ENCODE assay signal across 25 mouse cellular contexts in the genomic region with DNA sequence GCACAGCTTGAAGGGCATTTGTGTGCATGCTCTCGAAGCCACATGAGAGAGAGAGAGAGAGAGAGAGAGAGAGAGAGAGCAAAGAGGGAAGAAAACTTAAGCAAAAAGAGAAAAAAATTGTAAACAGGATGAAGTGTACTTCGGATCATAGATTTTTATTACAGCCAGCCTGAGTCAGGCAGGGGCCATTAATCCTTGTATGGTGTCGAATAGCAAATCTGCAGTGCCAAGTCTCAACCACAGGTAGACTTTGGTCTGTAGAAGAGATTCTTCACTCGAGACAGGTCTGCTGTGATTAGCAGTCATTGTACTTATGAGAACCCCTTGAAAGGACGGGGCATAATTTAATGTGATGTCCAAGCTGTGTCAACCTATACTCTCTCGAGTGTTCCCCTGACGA. TPM values are rescaled to one million over a fixed set of nuclear protein-coding genes. Genes with fewer than 3 reads are reported as not detected.
DNase-seq lines count a peak whose midpoint lies in the region; ATAC-seq and TF ChIP-seq lines count a peak whose summit lies in the region.
"Had no signal": no experiment of that assay in that cellular context is flagged by ENCODE, and none has a peak within 500 bp of the region (broad histone marks: within the 10 kb centered on the region; RNA-seq: fewer than 3 reads in every experiment).

No protein-coding gene starts in this region.

- no peaks in the 10 kb centered on the region for H3K27me3 ChIP-seq in kidney, embryonic 15.5 days
- H3K27me3 ChIP-seq in kidney, adult 2 months (replicated peaks; ENCODE audit: control insufficient read depth, insufficient read depth, low read length) = no peaks in the 10 kb centered on the region
- no peaks in the 10 kb centered on the region for H3K27me3 ChIP-seq in kidney, postnatal 0 days (ENCODE audit: insufficient read depth, low read length)
- no peaks in the 10 kb centered on the region for H3K27me3 ChIP-seq in intestine, postnatal 0 days (replicated peaks; ENCODE audit: control insufficient read depth, insufficient read depth, low read length)
- H3K27me3 ChIP-seq: CH12.LX; embryonic facial prominence, embryonic 12.5 days; forebrain, embryonic 13.5 days; Patski had no signal

- peak; percentile 84 for ATAC-seq in kidney, embryonic 15.5 days (replicated peaks; ENCODE audit: low FRiP score)
- ATAC-seq in kidney, postnatal 0 days (replicated peaks; ENCODE audit: low FRiP score, low read depth) = peak; percentile 61
- ATAC-seq in intestine, postnatal 0 days = peak; percentile 73
- ATAC-seq: activated CD4-positive, CD25-positive, alpha-beta regulatory T cell, adult 4 months; CD4-positive, CD25-positive, alpha-beta regulatory T cell, adult 4 months; forebrain, embryonic 13.5 days; Patski had no signal

- peaks cover 63% of the 10 kb centered on the region for H3K36me3 ChIP-seq in kidney, embryonic 15.5 days
- H3K36me3 ChIP-seq in kidney, adult 2 months (ENCODE audit: control insufficient read depth, insufficient read depth, low read length) = no peaks in the 10 kb centered on the region
- no peaks in the 10 kb centered on the region for H3K36me3 ChIP-seq in kidney, postnatal 0 days (ENCODE audit: insufficient read depth, low read length)
- H3K36me3 ChIP-seq in intestine, postnatal 0 days (ENCODE audit: control insufficient read depth, insufficient read depth) = no peaks in the 10 kb centered on the region; the same call in 1 of the 2 replicates
- H3K36me3 ChIP-seq: embryonic facial prominence, embryonic 12.5 days; G1E had no signal

- TF ChIP-seq POLR2A in kidney, adult 2 months (IDR thresholded peaks at IDR 0.05; ENCODE audit: low read depth, low read length) = no peak

- peak; percentile 3 for DNase-seq in heart, adult 11 months
- no peak for DNase-seq in heart, adult 18-20 months
- DNase-seq in kidney, adult 2 months = no peak
- peak; percentile 80 for DNase-seq in kidney, postnatal 0 days (ENCODE audit: low spot score)
- no peak for DNase-seq in kidney, postnatal 36 days
- no peak for DNase-seq in frontal cortex, postnatal 36 days (ENCODE audit: low spot score in 2 of 2)
- DNase-seq: adrenal gland, adult 8-10 months; adrenal gland, postnatal 14 days; adrenal gland, postnatal 36 days; B cell, adult 2 months; cerebellum, adult 11-12 months; cerebellum, adult 2 months; cerebellum, adult 9-10 months; cerebellum, postnatal 10 days; cerebellum, postnatal 25 days had no signal

- H3K4me2 ChIP-seq in kidney, embryonic 15.5 days = no peak overlapping the region
- no peak overlapping the region for H3K4me2 ChIP-seq in kidney, postnatal 0 days (ENCODE audit: low read length)
- no peak overlapping the region for H3K4me2 ChIP-seq in intestine, postnatal 0 days (replicated peaks; ENCODE audit: low read depth)
- H3K4me2 ChIP-seq: embryonic facial prominence, embryonic 12.5 days; forebrain, embryonic 13.5 days had no signal

- WGBS in kidney, embryonic 15.5 days = 39% methylated on average over 7 of the region's 7 CpGs
- WGBS in kidney, adult 2 months = 42% methylated on average over 7 of the region's 7 CpGs
- WGBS in kidney, postnatal 0 days = 36% methylated on average over 7 of the region's 7 CpGs
- WGBS in intestine, postnatal 0 days = 53% methylated on average over 7 of the region's 7 CpGs

- H3K4me1 ChIP-seq in kidney, embryonic 15.5 days = peaks cover 12% of the 10 kb centered on the region; the same call in 1 of the 2 replicates
- peaks cover 3% of the 10 kb centered on the region; the same call in 1 of the 2 replicates for H3K4me1 ChIP-seq in kidney, adult 2 months (ENCODE audit: control insufficient read depth, insufficient read depth, low read length)
- no peaks in the 10 kb centered on the region for H3K4me1 ChIP-seq in kidney, postnatal 0 days (replicated peaks; ENCODE audit: insufficient read depth, low read length)
- no peaks in the 10 kb centered on the region for H3K4me1 ChIP-seq in intestine, postnatal 0 days (replicated peaks; ENCODE audit: control insufficient read depth, insufficient read depth, low read length)
- H3K4me1 ChIP-seq: embryonic facial prominence, embryonic 10.5 days; embryonic facial prominence, embryonic 12.5 days; forebrain, embryonic 13.5 days had no signal

- H3K9me3 ChIP-seq in kidney, embryonic 15.5 days (replicated peaks) = no peaks in the 10 kb centered on the region
- no peaks in the 10 kb centered on the region for H3K9me3 ChIP-seq in kidney, postnatal 0 days (replicated peaks; ENCODE audit: low read length)
- no peaks in the 10 kb centered on the region for H3K9me3 ChIP-seq in intestine, postnatal 0 days (ENCODE audit: control insufficient read depth)
- H3K9me3 ChIP-seq: embryonic facial prominence, embryonic 10.5 days; embryonic facial prominence, embryonic 12.5 days; forebrain, embryonic 13.5 days; G1E had no signal

- peak overlapping the region; percentile 72; the same call in 1 of the 2 replicates for H3K27ac ChIP-seq in kidney, embryonic 15.5 days
- H3K27ac ChIP-seq in kidney, adult 2 months (ENCODE audit: insufficient read depth, low read depth, low read length) = no peak overlapping the region
- no peak overlapping the region for H3K27ac ChIP-seq in kidney, postnatal 0 days
- no peak overlapping the region for H3K27ac ChIP-seq in intestine, postnatal 0 days (ENCODE audit: low read depth, low read length)
- H3K27ac ChIP-seq: embryonic facial prominence, embryonic 10.5 days; embryonic facial prominence, embryonic 12.5 days; forebrain, embryonic 13.5 days had no signal

- H3K4me3 ChIP-seq in kidney, embryonic 15.5 days (replicated peaks) = no peak overlapping the region
- H3K4me3 ChIP-seq in kidney, adult 2 months (ENCODE audit: insufficient read depth, low read depth, low read length) = no peak overlapping the region
- no peak overlapping the region for H3K4me3 ChIP-seq in kidney, postnatal 0 days (replicated peaks; ENCODE audit: low read depth, low read length)
- H3K4me3 ChIP-seq in intestine, postnatal 0 days (ENCODE audit: low read depth, low read length) = no peak overlapping the region
- H3K4me3 ChIP-seq: embryonic facial prominence, embryonic 10.5 days; embryonic facial prominence, embryonic 12.5 days; forebrain, embryonic 13.5 days had no signal

- no peak for TF ChIP-seq CTCF in kidney, adult 2 months (conservative IDR thresholded peaks at IDR 0.05; ENCODE audit: insufficient read depth, insufficient read length, low read depth, low read length)
- TF ChIP-seq CTCF in kidney, postnatal 0 days (IDR thresholded peaks at IDR 0.05; ENCODE audit: low read depth) = no peak
- TF ChIP-seq CTCF in intestine, postnatal 0 days (IDR thresholded peaks at IDR 0.05; ENCODE audit: low read depth) = no peak

- no peak overlapping the region for H3K9ac ChIP-seq in kidney, embryonic 15.5 days
- no peak overlapping the region for H3K9ac ChIP-seq in kidney, postnatal 0 days (ENCODE audit: low read depth, low read length)
- H3K9ac ChIP-seq in intestine, postnatal 0 days (ENCODE audit: low read depth, low read length) = no peak overlapping the region
- H3K9ac ChIP-seq: embryonic facial prominence, embryonic 12.5 days; forebrain, embryonic 13.5 days had no signal

RNA-seq across cellular contexts. Expression of a gene that starts 35.5 kb away (rescaled TPM):
- 10 to 100 TPM; 26.0 to 29.5 TPM for total RNA-seq in heart, adult 18-20 months (2021)
- 68.1 and 68.2 TPM in 2 replicates for polyA plus RNA-seq in kidney, embryonic 15.5 days (2015; fragmentation: Nextera tagmentation; extraction: Ambion mirVana)
- polyA plus RNA-seq in kidney, adult 2 months (2012; rRNA removed) = 12.1 and 14.5 TPM in 2 replicates
- polyA plus RNA-seq in kidney, postnatal 0 days (2015; fragmentation: Nextera tagmentation; extraction: Ambion mirVana) = 86.7 and 103 TPM in 2 replicates
- 32.1 TPM in 2 replicates for polyA plus RNA-seq in intestine, postnatal 0 days (2015; fragmentation: Nextera tagmentation; extraction: Ambion mirVana)
- polyA plus RNA-seq: G1E had no signal

Comparison
In these comparisons a context has a peak if more than half of its experiments do, and no peak if none do; other contexts are left out.
1. DNase-seq: peak in heart, adult 11 months (single experiment) and kidney, postnatal 0 days (single experiment); none in heart, adult 18-20 months (0 of 2), kidney, adult 2 months (single experiment), kidney, postnatal 36 days (0 of 2) and frontal cortex, postnatal 36 days (0 of 2).
2. Peak in every context shown above with its lines, with median percentiles within 50 percentile points of each other: ATAC-seq.